Mouse (Mus musculus): ENCODE measurements around the gene Arhgap17. TPM values are rescaled to one million over a fixed set of nuclear protein-coding genes. Genes with fewer than 3 reads are reported as not detected.

Gene Arhgap17
- polyA plus RNA-seq, 1 experiment from 2014 or later: 26.6 TPM

- 95% methylated on average over 2 of the region's 2 CpGs for WGBS
- ATAC-seq (ENCODE audit: insufficient number of reproducible peaks, insufficient read depth, low FRiP score, low read depth): no peak
- H3K9ac ChIP-seq (replicated peaks; ENCODE audit: low read depth, low read length): no peak overlapping the region
- peaks cover 2% of the 10 kb centered on the region; the same call in 1 of the 2 replicates for H3K4me1 ChIP-seq (ENCODE audit: control insufficient read depth, insufficient read depth, low read length)
- no peak overlapping the region for H3K4me3 ChIP-seq (ENCODE audit: low read depth, low read length)
- H3K36me3 ChIP-seq (ENCODE audit: control insufficient read depth, insufficient read depth, low read length): no peaks in the 10 kb centered on the region
- no peaks in the 10 kb centered on the region for H3K27me3 ChIP-seq (ENCODE audit: control insufficient read depth, insufficient read depth, low read length)
- H3K9me3 ChIP-seq (ENCODE audit: control insufficient read depth, low read depth, low read length): no peaks in the 10 kb centered on the region
- H3K27ac ChIP-seq (ENCODE audit: low read length): no peak overlapping the region
- no peak overlapping the region for H3K4me2 ChIP-seq (replicated peaks; ENCODE audit: low read depth, low read length)
Measured at GRCm38 (mm10) chr7:123354851-123355250, 14.9 kb downstream of the Arhgap17 start.

- no peak overlapping the region for H3K4me2 ChIP-seq (replicated peaks; ENCODE audit: low read depth, low read length)
- no peaks in the 10 kb centered on the region for H3K27me3 ChIP-seq (ENCODE audit: control insufficient read depth, insufficient read depth, low read length)
- peaks cover 5% of the 10 kb centered on the region; the same call in 1 of the 2 replicates for H3K4me1 ChIP-seq (ENCODE audit: control insufficient read depth, insufficient read depth, low read length)
- no peaks in the 10 kb centered on the region for H3K36me3 ChIP-seq (ENCODE audit: control insufficient read depth, insufficient read depth, low read length)
- no peaks in the 10 kb centered on the region for H3K9me3 ChIP-seq (ENCODE audit: control insufficient read depth, low read depth, low read length)
- no peak overlapping the region for H3K27ac ChIP-seq (ENCODE audit: low read length)
- no peak overlapping the region for H3K9ac ChIP-seq (replicated peaks; ENCODE audit: low read depth, low read length)
- WGBS: 79% methylated on average over 5 of the region's 5 CpGs
- no peak for ATAC-seq (ENCODE audit: insufficient number of reproducible peaks, insufficient read depth, low FRiP score, low read depth)
- no peak overlapping the region for H3K4me3 ChIP-seq (ENCODE audit: low read depth, low read length)
Measured at GRCm38 (mm10) chr7:123354392-123354791, 15.3 kb downstream of the Arhgap17 start.

GRCm38 (mm10) chr7:123353879-123354278 lies 15.8 kb downstream of the Arhgap17 start:
- Histone ChIP-seq H3K4me3 (ENCODE audit: low read depth, low read length) (no peak overlapping the region), H3K4me2 (replicated peaks; ENCODE audit: low read depth, low read length) (no peak overlapping the region), H3K27me3 (ENCODE audit: control insufficient read depth, insufficient read depth, low read length) (no peaks in the 10 kb centered on the region), H3K27ac (ENCODE audit: low read length) (no peak overlapping the region), H3K4me1 (ENCODE audit: control insufficient read depth, insufficient read depth, low read length) (peaks cover 7% of the 10 kb centered on the region; the same call in 1 of the 2 replicates), H3K36me3 (ENCODE audit: control insufficient read depth, insufficient read depth, low read length) (no peaks in the 10 kb centered on the region), H3K9ac (replicated peaks; ENCODE audit: low read depth, low read length) (no peak overlapping the region), H3K9me3 (ENCODE audit: control insufficient read depth, low read depth, low read length) (no peaks in the 10 kb centered on the region)
- ATAC-seq (ENCODE audit: insufficient number of reproducible peaks, insufficient read depth, low FRiP score, low read depth): no peak
- WGBS: 72% methylated on average over 5 of the region's 5 CpGs

GRCm38 (mm10) chr7:123353081-123353480 lies 16.6 kb downstream of the Arhgap17 start:
- H3K9me3 ChIP-seq (ENCODE audit: control insufficient read depth, low read depth, low read length): no peaks in the 10 kb centered on the region
- 99% methylated on average over 4 of the region's 4 CpGs for WGBS
- H3K9ac ChIP-seq (replicated peaks; ENCODE audit: low read depth, low read length): no peak overlapping the region
- H3K36me3 ChIP-seq (ENCODE audit: control insufficient read depth, insufficient read depth, low read length): no peaks in the 10 kb centered on the region
- no peak for ATAC-seq (ENCODE audit: insufficient number of reproducible peaks, insufficient read depth, low FRiP score, low read depth)
- no peak overlapping the region for H3K4me3 ChIP-seq (ENCODE audit: low read depth, low read length)
- no peak overlapping the region for H3K4me2 ChIP-seq (replicated peaks; ENCODE audit: low read depth, low read length)
- peaks cover 8% of the 10 kb centered on the region; the same call in 1 of the 2 replicates for H3K4me1 ChIP-seq (ENCODE audit: control insufficient read depth, insufficient read depth, low read length)
- H3K27ac ChIP-seq (ENCODE audit: low read length): no peak overlapping the region
- H3K27me3 ChIP-seq (ENCODE audit: control insufficient read depth, insufficient read depth, low read length): no peaks in the 10 kb centered on the region

DNA sequence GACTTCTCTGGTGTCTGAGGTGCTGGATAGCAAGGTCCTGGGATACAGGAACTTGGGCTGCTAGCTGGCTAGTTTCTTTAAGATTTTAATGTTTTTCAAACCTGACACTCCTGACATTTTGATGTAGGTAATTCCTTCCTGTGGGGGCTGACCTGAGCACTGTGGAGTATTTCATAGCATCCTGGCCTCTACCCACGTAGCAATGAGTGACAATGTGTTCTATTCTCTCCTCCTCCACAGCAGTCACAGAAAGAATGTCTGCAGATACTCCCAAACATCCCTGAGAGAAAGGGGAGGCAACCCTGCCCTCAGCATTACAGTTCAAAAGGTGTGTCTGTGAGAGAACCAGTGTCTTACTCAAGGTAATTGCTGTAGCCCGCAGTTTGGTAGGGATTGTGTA lies 19.5 kb downstream of the Arhgap17 start:
- no peak overlapping the region for H3K27ac ChIP-seq (ENCODE audit: low read length)
- H3K36me3 ChIP-seq (ENCODE audit: control insufficient read depth, insufficient read depth, low read length): no peaks in the 10 kb centered on the region
- H3K9me3 ChIP-seq (ENCODE audit: control insufficient read depth, low read depth, low read length): no peaks in the 10 kb centered on the region
- no peaks in the 10 kb centered on the region for H3K27me3 ChIP-seq (ENCODE audit: control insufficient read depth, insufficient read depth, low read length)
- H3K9ac ChIP-seq (replicated peaks; ENCODE audit: low read depth, low read length): no peak overlapping the region
- no peak for ATAC-seq (ENCODE audit: insufficient number of reproducible peaks, insufficient read depth, low FRiP score, low read depth)
- WGBS: 51% methylated on average over 2 of the region's 2 CpGs
- H3K4me2 ChIP-seq (replicated peaks; ENCODE audit: low read depth, low read length): no peak overlapping the region
- no peak overlapping the region for H3K4me3 ChIP-seq (ENCODE audit: low read depth, low read length)
- H3K4me1 ChIP-seq (ENCODE audit: control insufficient read depth, insufficient read depth, low read length): peaks cover 13% of the 10 kb centered on the region; the same call in 1 of the 2 replicates

DNA sequence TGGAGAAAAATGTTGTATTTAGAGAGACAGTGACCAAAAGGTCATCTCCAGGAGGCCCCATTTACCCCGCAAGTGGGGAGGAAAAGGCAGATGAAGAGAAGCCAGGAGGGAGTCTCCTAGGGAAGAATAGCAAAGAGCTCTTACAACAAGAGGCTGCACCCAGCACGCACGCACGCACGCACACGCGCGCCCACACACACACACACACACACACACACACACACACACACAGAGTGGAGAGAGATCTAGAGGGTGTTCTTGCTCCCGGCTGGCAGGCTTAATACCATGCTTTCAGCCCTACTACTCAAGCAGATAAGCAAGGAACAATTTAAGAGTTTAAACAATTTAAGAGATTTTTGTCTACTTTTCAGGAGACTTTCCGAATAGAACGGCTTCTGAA lies 19.9 kb downstream of the Arhgap17 start:
- WGBS: 57% methylated on average over 11 of the region's 11 CpGs
- Histone ChIP-seq H3K4me2 (replicated peaks; ENCODE audit: low read depth, low read length) (no peak overlapping the region), H3K4me1 (ENCODE audit: control insufficient read depth, insufficient read depth, low read length) (peaks cover 13% of the 10 kb centered on the region; the same call in 1 of the 2 replicates), H3K27ac (ENCODE audit: low read length) (no peak overlapping the region), H3K4me3 (ENCODE audit: low read depth, low read length) (no peak overlapping the region), H3K36me3 (ENCODE audit: control insufficient read depth, insufficient read depth, low read length) (no peaks in the 10 kb centered on the region), H3K9ac (replicated peaks; ENCODE audit: low read depth, low read length) (no peak overlapping the region), H3K27me3 (ENCODE audit: control insufficient read depth, insufficient read depth, low read length) (no peaks in the 10 kb centered on the region), H3K9me3 (ENCODE audit: control insufficient read depth, low read depth, low read length) (no peaks in the 10 kb centered on the region)
- ATAC-seq (ENCODE audit: insufficient number of reproducible peaks, insufficient read depth, low FRiP score, low read depth): no peak

GRCm38 (mm10) chr7:123346631-123347290 lies 23.0 kb downstream of the Arhgap17 start:
- H3K4me2 ChIP-seq (replicated peaks; ENCODE audit: low read depth, low read length): no peak overlapping the region
- H3K27me3 ChIP-seq (ENCODE audit: control insufficient read depth, insufficient read depth, low read length): no peaks in the 10 kb centered on the region
- 58% methylated on average over 7 of the region's 7 CpGs for WGBS
- no peaks in the 10 kb centered on the region for H3K36me3 ChIP-seq (ENCODE audit: control insufficient read depth, insufficient read depth, low read length)
- no peaks in the 10 kb centered on the region for H3K9me3 ChIP-seq (ENCODE audit: control insufficient read depth, low read depth, low read length)
- peaks cover 20% of the 10 kb centered on the region for H3K4me1 ChIP-seq (ENCODE audit: control insufficient read depth, insufficient read depth, low read length)
- 0 out of 2 replicates have a peak overlapping the region, but pooled peaks have one; percentile 2 for H3K27ac ChIP-seq (ENCODE audit: low read length)
- H3K4me3 ChIP-seq (ENCODE audit: low read depth, low read length): no peak overlapping the region
- peak; percentile 37; the same call in 1 of the 2 replicates for ATAC-seq (ENCODE audit: insufficient number of reproducible peaks, insufficient read depth, low FRiP score, low read depth)
- no peak overlapping the region for H3K9ac ChIP-seq (replicated peaks; ENCODE audit: low read depth, low read length)

DNA sequence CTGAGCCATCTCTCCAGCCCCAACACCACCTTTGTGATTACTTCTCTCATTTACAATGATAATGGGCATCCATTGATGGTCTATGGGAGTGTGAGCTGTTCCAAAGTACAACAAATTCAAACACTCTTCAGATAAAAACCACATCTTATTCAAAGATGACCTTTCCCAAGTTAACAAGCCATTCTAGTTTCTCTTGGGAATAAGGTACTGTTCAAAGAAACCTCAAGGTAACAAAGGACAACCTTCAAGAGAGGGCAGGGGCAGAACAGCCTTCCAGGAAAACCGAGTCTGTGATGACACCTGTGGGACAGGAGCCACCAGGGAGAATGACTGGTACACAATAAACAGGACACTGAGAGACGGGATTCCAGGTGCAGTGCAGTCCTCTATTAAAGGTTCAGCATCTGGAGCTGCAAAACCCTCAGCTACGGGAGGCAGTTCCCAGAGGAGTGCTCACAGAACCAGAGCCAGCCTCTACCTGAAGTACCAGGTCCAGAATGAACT lies 24.6 kb downstream of the Arhgap17 start:
- Histone ChIP-seq H3K9ac (replicated peaks; ENCODE audit: low read depth, low read length) (no peak overlapping the region), H3K27me3 (ENCODE audit: control insufficient read depth, insufficient read depth, low read length) (no peaks in the 10 kb centered on the region), H3K4me1 (ENCODE audit: control insufficient read depth, insufficient read depth, low read length) (peaks cover 26% of the 10 kb centered on the region), H3K27ac (ENCODE audit: low read length) (no peak overlapping the region), H3K9me3 (ENCODE audit: control insufficient read depth, low read depth, low read length) (no peaks in the 10 kb centered on the region), H3K4me3 (ENCODE audit: low read depth, low read length) (no peak overlapping the region), H3K36me3 (ENCODE audit: control insufficient read depth, insufficient read depth, low read length) (no peaks in the 10 kb centered on the region), H3K4me2 (replicated peaks; ENCODE audit: low read depth, low read length) (no peak overlapping the region)
- WGBS: 73% methylated on average over 3 of the region's 3 CpGs
- no peak for ATAC-seq (ENCODE audit: insufficient number of reproducible peaks, insufficient read depth, low FRiP score, low read depth)
